Mouse (Mus musculus) lung, postnatal 0 days (tissue): ENCODE measurements at regions not wholly inside any gene's neighbourhood (a gene's known extent, or its start where the extent isn't known, plus 50 kb on each side); places are given as distances from the start of the nearest gene placed in this dataset.

Experiments
- ATAC-seq: fragments of 200-750 bp; cut with Nextera tagmentation; 2 replicates; pipeline ENCODE4 v1.8.0; 2017; ENCODE audit warnings: moderate library complexity
- DNase-seq: peaks from one replicate; pipeline ENCODE4 v3.0.0-alpha.2; 2016; ENCODE audit warnings: low spot score
- H3K27ac ChIP-seq: fragments of 300-500 bp; sonication (generic); 2 replicates; pipeline ENCODE4 v1.5.1; 2014; ENCODE audit warnings: antibody characterized with exemption, mild to moderate bottlenecking, low read length, mixed read lengths
- H3K27me3 ChIP-seq: fragments of 300-500 bp; sonication (generic); replicated peaks from 2 replicates; pipeline ENCODE4 v1.6.1; 2014; ENCODE audit warnings: low read length, mixed read lengths; ENCODE audit not compliant: insufficient read depth
- H3K36me3 ChIP-seq: fragments of 300-500 bp; sonication (generic); 2 replicates; pipeline ENCODE4 v1.6.1; 2014; ENCODE audit warnings: low read length, mixed read lengths; ENCODE audit not compliant: insufficient read depth
- H3K4me1 ChIP-seq: fragments of 300-500 bp; sonication (generic); 2 replicates; pipeline ENCODE4 v1.6.1; 2014; ENCODE audit warnings: antibody characterized with exemption, low read depth, low read length, mixed read lengths; ENCODE audit not compliant: insufficient read depth
- H3K4me2 ChIP-seq: fragments of 300-500 bp; sonication (generic); replicated peaks from 2 replicates; pipeline ENCODE4 v1.6.1; 2014; ENCODE audit warnings: low read depth, mild to moderate bottlenecking, low read length, moderate library complexity, mixed read lengths
- H3K4me3 ChIP-seq: fragments of 300-500 bp; sonication (generic); 2 replicates; pipeline ENCODE4 v1.5.1; 2014; ENCODE audit warnings: low read depth, low read length
- H3K9ac ChIP-seq: fragments of 300-500 bp; sonication (generic); replicated peaks from 2 replicates; pipeline ENCODE4 v1.6.1; 2014; ENCODE audit warnings: low read depth, mild to moderate bottlenecking
- H3K9me3 ChIP-seq: fragments of 300-500 bp; sonication (generic); 2 replicates; pipeline ENCODE4 v1.6.1; 2016; ENCODE audit warnings: low read length, mixed read lengths
- CTCF ChIP-seq: IDR thresholded peaks from 2 replicates; pipeline ENCODE4 v1.5.1; 2016; ENCODE audit warnings: antibody characterized with exemption, mild to moderate bottlenecking
- EP300 ChIP-seq: IDR thresholded peaks from 2 replicates; pipeline ENCODE4 v1.6.1; 2016; ENCODE audit warnings: antibody characterized with exemption, mild to moderate bottlenecking, control low read depth
- WGBS: fragments of 180-500 bp; shearing (Covaris S2); extraction: QIAGEN DNeasy Blood & Tissue Kit; methylation state at CpG from one replicate; pipeline ENCODE4 v1.1.7; 2014; 5-methylcytosine and 5-hydroxymethylcytosine counted together

- H3K27me3 ChIP-seq: no peaks in the 10 kb centered on the region
- H3K9me3 ChIP-seq: no peaks in the 10 kb centered on the region
- no peak for ATAC-seq
- no peaks in the 10 kb centered on the region for H3K36me3 ChIP-seq
- no peak for DNase-seq
- H3K4me2 ChIP-seq: no peak overlapping the region
- H3K4me1 ChIP-seq: no peaks in the 10 kb centered on the region
- no peak overlapping the region for H3K4me3 ChIP-seq
- TF ChIP-seq CTCF (no peak), EP300 (no peak)
- no peak overlapping the region for H3K27ac ChIP-seq
- no peak overlapping the region for H3K9ac ChIP-seq
- WGBS: 72% methylated on average over 1 of the region's 1 CpGs
Measured at GRCm38 (mm10) chr1:33096851-33097250, 549.8 kb upstream of the Gm5415 start.

- no peaks in the 10 kb centered on the region for H3K9me3 ChIP-seq
- H3K4me1 ChIP-seq: no peaks in the 10 kb centered on the region
- no peak overlapping the region for H3K4me3 ChIP-seq
- H3K36me3 ChIP-seq: no peaks in the 10 kb centered on the region
- 75% methylated on average over 1 of the region's 1 CpGs for WGBS
- DNase-seq (no peak), ATAC-seq (no peak)
- no peak overlapping the region for H3K4me2 ChIP-seq
- H3K27me3 ChIP-seq: no peaks in the 10 kb centered on the region
- TF ChIP-seq EP300 (no peak), CTCF (no peak)
- no peak overlapping the region for H3K27ac ChIP-seq
- H3K9ac ChIP-seq: no peak overlapping the region
Measured at GRCm38 (mm10) chr1:33074551-33074950, 527.5 kb upstream of the Gm5415 start.

GRCm38 (mm10) chr1:33058010-33058409 lies 510.9 kb upstream of the Gm5415 start:
- Histone ChIP-seq H3K4me2 (no peak overlapping the region), H3K36me3 (no peaks in the 10 kb centered on the region), H3K9ac (no peak overlapping the region), H3K9me3 (no peaks in the 10 kb centered on the region), H3K27me3 (no peaks in the 10 kb centered on the region), H3K4me3 (no peak overlapping the region), H3K27ac (no peak overlapping the region), H3K4me1 (no peaks in the 10 kb centered on the region)
- TF ChIP-seq CTCF: no peak
- no peak for TF ChIP-seq EP300
- ATAC-seq (no peak), DNase-seq (no peak)
- WGBS: 68% methylated on average over 2 of the region's 2 CpGs

- DNase-seq: no peak
- Histone ChIP-seq H3K9me3 (no peaks in the 10 kb centered on the region), H3K27ac (no peak overlapping the region), H3K36me3 (no peaks in the 10 kb centered on the region), H3K4me1 (no peaks in the 10 kb centered on the region), H3K4me3 (no peak overlapping the region), H3K27me3 (no peaks in the 10 kb centered on the region), H3K9ac (no peak overlapping the region), H3K4me2 (no peak overlapping the region)
- no peak for ATAC-seq
- WGBS: 72% methylated on average over 2 of the region's 2 CpGs
- TF ChIP-seq CTCF (no peak), EP300 (no peak)
Measured at GRCm38 (mm10) chr1:33044388-33044787, 497.3 kb upstream of the Gm5415 start.

GRCm38 (mm10) chr1:33042424-33042823 lies 495.3 kb upstream of the Gm5415 start:
- H3K27me3 ChIP-seq: no peaks in the 10 kb centered on the region
- no peaks in the 10 kb centered on the region for H3K4me1 ChIP-seq
- no peak for DNase-seq
- no peak for ATAC-seq
- no peak overlapping the region for H3K9ac ChIP-seq
- no peak overlapping the region for H3K27ac ChIP-seq
- H3K36me3 ChIP-seq: no peaks in the 10 kb centered on the region
- H3K4me3 ChIP-seq: no peak overlapping the region
- TF ChIP-seq EP300: no peak
- no peak for TF ChIP-seq CTCF
- H3K4me2 ChIP-seq: no peak overlapping the region
- 36% methylated on average over 2 of the region's 2 CpGs for WGBS
- no peaks in the 10 kb centered on the region for H3K9me3 ChIP-seq

GRCm38 (mm10) chr1:33040740-33041139 lies 493.6 kb upstream of the Gm5415 start:
- TF ChIP-seq EP300 (no peak), CTCF (no peak)
- Histone ChIP-seq H3K27me3 (no peaks in the 10 kb centered on the region), H3K4me2 (no peak overlapping the region), H3K36me3 (no peaks in the 10 kb centered on the region), H3K4me3 (no peak overlapping the region), H3K27ac (no peak overlapping the region), H3K9me3 (no peaks in the 10 kb centered on the region), H3K4me1 (no peaks in the 10 kb centered on the region), H3K9ac (no peak overlapping the region)
- DNase-seq: no peak
- ATAC-seq: no peak
- 70% methylated on average over 4 of the region's 4 CpGs for WGBS

GRCm38 (mm10) chr1:33031991-33032390 lies 484.9 kb upstream of the Gm5415 start:
- ATAC-seq: no peak
- H3K4me2 ChIP-seq: no peak overlapping the region
- no peak overlapping the region for H3K27ac ChIP-seq
- 57% methylated on average over 3 of the region's 3 CpGs for WGBS
- H3K9me3 ChIP-seq: no peaks in the 10 kb centered on the region
- H3K9ac ChIP-seq: no peak overlapping the region
- no peaks in the 10 kb centered on the region for H3K4me1 ChIP-seq
- H3K27me3 ChIP-seq: no peaks in the 10 kb centered on the region
- H3K4me3 ChIP-seq: no peak overlapping the region
- H3K36me3 ChIP-seq: no peaks in the 10 kb centered on the region
- DNase-seq: no peak
- no peak for TF ChIP-seq EP300
- TF ChIP-seq CTCF: no peak
